Mouse (Mus musculus) cerebellum, postnatal 4 days (tissue): ENCODE results near the gene Rab3gap1.
"Not testable (repeated sequence)": the region's sequence is repeated elsewhere in the genome, so short reads cannot be mapped to it uniquely, and the experiment has no call there.

Experiments used
- DNase-seq, 2 experiments: peaks; one replicate each; pipeline ENCODE4 v3.0.0; 2022; ENCODE audit warnings: low spot score in 2 of 2, mixed read lengths in 1 of 2

Gene Rab3gap1

GRCm38 (mm10) chr1:127915802-127916201, 47.2 kb downstream of the Rab3gap1 start:
- DNase-seq, result no peak

- DNase-seq, result no peak
Observed at GRCm38 (mm10) chr1:127933405-127933804, 64.8 kb downstream of the Rab3gap1 start.

- no peak for DNase-seq
Observed at GRCm38 (mm10) chr1:127934322-127934721, 65.7 kb downstream of the Rab3gap1 start.

GRCm38 (mm10) chr1:127937277-127937676, 68.7 kb downstream of the Rab3gap1 start:
- no peak for DNase-seq

GRCm38 (mm10) chr1:127942231-127942630, 73.7 kb downstream of the Rab3gap1 start:
- DNase-seq, result no peak

GRCm38 (mm10) chr1:127943516-127943915, 74.9 kb downstream of the Rab3gap1 start:
- no peak for DNase-seq

GRCm38 (mm10) chr1:127945696-127946575, 77.4 kb downstream of the Rab3gap1 start:
- peak in 1 of 2 experiments; percentile 27 for DNase-seq

- DNase-seq, result no peak
Observed at GRCm38 (mm10) chr1:127946615-127947249, 78.2 kb downstream of the Rab3gap1 start.

GRCm38 (mm10) chr1:127948748-127949147, 80.2 kb downstream of the Rab3gap1 start:
- no peak for DNase-seq

- DNase-seq, result no peak
Observed at GRCm38 (mm10) chr1:127952276-127952675, 83.7 kb downstream of the Rab3gap1 start.

GRCm38 (mm10) chr1:127954198-127954597, 85.6 kb downstream of the Rab3gap1 start:
- not testable (repeated sequence) for DNase-seq

GRCm38 (mm10) chr1:127954800-127955199, 86.2 kb downstream of the Rab3gap1 start:
- DNase-seq, result no peak

GRCm38 (mm10) chr1:127956524-127956923, 88.0 kb downstream of the Rab3gap1 start:
- no peak for DNase-seq

GRCm38 (mm10) chr1:127958801-127959200, 90.2 kb downstream of the Rab3gap1 start:
- no peak for DNase-seq

GRCm38 (mm10) chr1:127959312-127959718, 90.7 kb downstream of the Rab3gap1 start:
- no peak for DNase-seq

- no peak for DNase-seq
Observed at GRCm38 (mm10) chr1:127961140-127961539, 92.6 kb downstream of the Rab3gap1 start.

- DNase-seq, result no peak
Observed at GRCm38 (mm10) chr1:127963326-127963725, 94.8 kb downstream of the Rab3gap1 start.

GRCm38 (mm10) chr1:127970870-127971269, 102.3 kb downstream of the Rab3gap1 start:
- no peak for DNase-seq

- no peak for DNase-seq
Observed at GRCm38 (mm10) chr1:127974082-127974481, 105.5 kb downstream of the Rab3gap1 start.

GRCm38 (mm10) chr1:127975676-127976075, 107.1 kb downstream of the Rab3gap1 start:
- DNase-seq, result no peak

- no peak for DNase-seq
Observed at GRCm38 (mm10) chr1:127976106-127976505, 107.5 kb downstream of the Rab3gap1 start.

GRCm38 (mm10) chr1:127978125-127978524, 109.6 kb downstream of the Rab3gap1 start:
- DNase-seq, result no peak
